Mouse (Mus musculus) retina, postnatal 7 days (tissue): ENCODE results near the gene Atp2b2.
A peak's percentile ranks its signal among the peaks of the same experiment; 100 is the strongest.

Experiments
- DNase-seq: peaks from one replicate; pipeline ENCODE4 v3.0.0-alpha.2; 2012; ENCODE audit warnings: low read depth, low spot score

Atp2b2 gene

GRCm38 (mm10) chr6:114042332-114042731 is at the start of gene Atp2b2:
Gene Atp2b2 (minus strand): TSS chr6:114042613.
- DNase-seq = no peak

- DNase-seq = peak; percentile 61
Measured at GRCm38 (mm10) chr6:114089626-114090025, 47.2 kb upstream of the Atp2b2 start.

GRCm38 (mm10) chr6:114087106-114087505 is 44.7 kb upstream of the Atp2b2 start:
- no peak for DNase-seq

- no peak for DNase-seq
Measured at GRCm38 (mm10) chr6:114078556-114078955, 36.1 kb upstream of the Atp2b2 start.

- DNase-seq = peak; percentile 43
Measured at GRCm38 (mm10) chr6:114076560-114076959, 34.1 kb upstream of the Atp2b2 start.

GRCm38 (mm10) chr6:114076061-114076460 is 33.6 kb upstream of the Atp2b2 start:
- DNase-seq = no peak

GRCm38 (mm10) chr6:114074929-114075328 is 32.5 kb upstream of the Atp2b2 start:
- DNase-seq = no peak

GRCm38 (mm10) chr6:114074256-114074655 is 31.8 kb upstream of the Atp2b2 start:
- DNase-seq = no peak

- DNase-seq = peak; percentile 67
Measured at GRCm38 (mm10) chr6:114071564-114071963, 29.2 kb upstream of the Atp2b2 start.

- no peak for DNase-seq
Measured at GRCm38 (mm10) chr6:114063100-114063499, 20.7 kb upstream of the Atp2b2 start.

GRCm38 (mm10) chr6:114062688-114063087 is 20.3 kb upstream of the Atp2b2 start:
- no peak for DNase-seq

GRCm38 (mm10) chr6:114059206-114059605 is 16.8 kb upstream of the Atp2b2 start:
- DNase-seq = no peak

- DNase-seq = no peak
Measured at GRCm38 (mm10) chr6:114058030-114058808, 15.8 kb upstream of the Atp2b2 start.

- no peak for DNase-seq
Measured at GRCm38 (mm10) chr6:114055311-114055710, 12.9 kb upstream of the Atp2b2 start.

GRCm38 (mm10) chr6:114044962-114045361 is 2.5 kb upstream of the Atp2b2 start:
- no peak for DNase-seq

GRCm38 (mm10) chr6:114042836-114043235 is 423 bp upstream of the Atp2b2 start:
- DNase-seq = no peak

GRCm38 (mm10) chr6:114041911-114042284 is 515 bp downstream of the Atp2b2 start:
- DNase-seq = no peak

- DNase-seq = no peak
Measured at GRCm38 (mm10) chr6:114041097-114041910, 1.1 kb downstream of the Atp2b2 start.

GRCm38 (mm10) chr6:114035704-114036103 is 6.7 kb downstream of the Atp2b2 start:
- no peak for DNase-seq

GRCm38 (mm10) chr6:114032822-114033221 is 9.6 kb downstream of the Atp2b2 start:
- DNase-seq = no peak

GRCm38 (mm10) chr6:114023794-114024193 is 18.6 kb downstream of the Atp2b2 start:
- no peak for DNase-seq

GRCm38 (mm10) chr6:114022104-114022503 is 20.3 kb downstream of the Atp2b2 start:
- DNase-seq = no peak

- no peak for DNase-seq
Measured at GRCm38 (mm10) chr6:114013801-114014200, 28.6 kb downstream of the Atp2b2 start.
